Mouse (Mus musculus) ovary, postnatal 10 days (tissue): ENCODE results near the gene Tlr12.
"Not testable (repeated sequence)": the region's sequence is repeated elsewhere in the genome, so short reads cannot be mapped to it uniquely, and the experiment has no call there.

Experiments used
- DNase-seq: peaks from one replicate; pipeline ENCODE4 v3.0.0; 2022; ENCODE audit warnings: low spot score

Gene Tlr12

GRCm38 (mm10) chr4:128618246-128618911 lies at the start of gene Tlr12:
TSS of gene Tlr12 (minus strand) at chr4:128618619.
- DNase-seq, result no peak

- not testable (repeated sequence) for DNase-seq
Measured at GRCm38 (mm10) chr4:128667195-128667594, 48.8 kb upstream of the Tlr12 start.

- DNase-seq, result not testable (repeated sequence)
Measured at GRCm38 (mm10) chr4:128666362-128666761, 47.9 kb upstream of the Tlr12 start.

- DNase-seq, result no peak
Measured at GRCm38 (mm10) chr4:128664002-128664401, 45.6 kb upstream of the Tlr12 start.

DNA sequence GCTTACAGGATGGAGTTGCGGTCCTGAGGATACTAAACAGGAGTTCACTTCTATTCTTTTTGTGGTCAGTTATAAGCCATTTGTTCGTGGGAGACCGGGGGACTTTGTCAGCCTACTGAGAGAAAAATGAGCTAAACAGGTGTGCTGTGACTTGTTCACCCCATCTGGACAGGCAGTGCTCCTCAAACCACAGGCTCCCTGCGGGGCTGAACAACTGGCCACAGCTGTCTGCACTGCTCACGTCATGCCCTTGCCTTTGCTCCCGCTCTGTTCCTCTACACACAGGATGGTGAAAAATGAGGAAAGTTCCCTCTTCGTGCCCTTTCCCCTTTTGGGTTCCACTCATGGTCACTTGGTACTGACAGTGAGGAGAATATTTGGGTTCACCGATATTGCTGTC lies 42.6 kb upstream of the Tlr12 start:
- DNase-seq, result no peak

DNA sequence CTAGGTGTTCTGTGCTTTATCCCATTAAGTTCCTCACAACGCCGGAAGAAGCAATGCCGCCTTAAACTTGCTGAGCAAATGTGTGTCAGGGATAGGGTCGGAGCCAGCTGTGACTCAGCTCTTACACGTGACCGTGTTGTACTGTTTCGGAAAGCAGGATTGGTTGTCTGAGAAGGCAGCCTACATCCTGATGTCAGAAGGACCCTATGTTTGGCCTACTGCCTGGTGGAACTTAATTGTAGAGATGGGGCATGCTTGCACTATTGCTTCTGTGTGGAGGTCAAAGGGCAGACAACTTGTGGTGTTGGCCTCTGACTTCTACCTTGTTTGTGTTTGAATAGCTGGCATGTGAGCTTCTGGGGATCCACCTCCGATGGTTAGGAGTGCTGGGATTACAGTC lies 41.8 kb upstream of the Tlr12 start:
- DNase-seq, result no peak

GRCm38 (mm10) chr4:128655446-128655845 lies 37.0 kb upstream of the Tlr12 start:
- no peak for DNase-seq

GRCm38 (mm10) chr4:128654505-128655381 lies 36.3 kb upstream of the Tlr12 start, which contains the start of gene Phc2:
TSS of gene Phc2 (plus strand) at chr4:128654702.
- DNase-seq, result peak; percentile 73

GRCm38 (mm10) chr4:128652584-128653298 lies 34.3 kb upstream of the Tlr12 start:
- no peak for DNase-seq

GRCm38 (mm10) chr4:128651530-128651929 lies 33.1 kb upstream of the Tlr12 start:
- DNase-seq, result no peak

- no peak for DNase-seq
Measured at GRCm38 (mm10) chr4:128648567-128649255, 30.3 kb upstream of the Tlr12 start.

- no peak for DNase-seq
Measured at GRCm38 (mm10) chr4:128646762-128647161, 28.3 kb upstream of the Tlr12 start.

DNA sequence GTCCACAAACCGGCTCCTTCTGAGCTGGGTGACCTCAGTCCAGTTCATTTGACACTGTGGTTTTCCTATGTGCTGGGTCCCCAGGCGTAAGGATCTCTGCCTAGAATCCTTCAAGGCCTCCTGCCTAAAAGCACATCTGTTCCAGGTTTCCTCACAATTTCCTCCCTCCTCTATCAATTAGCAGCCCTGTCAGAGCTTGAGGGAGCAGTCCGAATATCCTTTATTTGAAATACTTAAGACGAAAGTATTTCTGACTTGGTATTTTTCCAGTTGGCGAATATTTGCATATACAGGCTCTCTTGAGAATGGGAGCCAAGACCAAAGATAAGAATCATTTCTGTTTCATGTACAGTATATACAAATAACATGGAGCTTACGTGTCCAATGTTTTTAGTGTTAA lies 27.5 kb upstream of the Tlr12 start:
- DNase-seq, result no peak

GRCm38 (mm10) chr4:128641766-128642717 lies 23.6 kb upstream of the Tlr12 start:
- DNase-seq, result no peak

- no peak for DNase-seq
Measured at GRCm38 (mm10) chr4:128638265-128638923, 20.0 kb upstream of the Tlr12 start.

GRCm38 (mm10) chr4:128637250-128637649 lies 18.8 kb upstream of the Tlr12 start:
- DNase-seq, result no peak

DNA sequence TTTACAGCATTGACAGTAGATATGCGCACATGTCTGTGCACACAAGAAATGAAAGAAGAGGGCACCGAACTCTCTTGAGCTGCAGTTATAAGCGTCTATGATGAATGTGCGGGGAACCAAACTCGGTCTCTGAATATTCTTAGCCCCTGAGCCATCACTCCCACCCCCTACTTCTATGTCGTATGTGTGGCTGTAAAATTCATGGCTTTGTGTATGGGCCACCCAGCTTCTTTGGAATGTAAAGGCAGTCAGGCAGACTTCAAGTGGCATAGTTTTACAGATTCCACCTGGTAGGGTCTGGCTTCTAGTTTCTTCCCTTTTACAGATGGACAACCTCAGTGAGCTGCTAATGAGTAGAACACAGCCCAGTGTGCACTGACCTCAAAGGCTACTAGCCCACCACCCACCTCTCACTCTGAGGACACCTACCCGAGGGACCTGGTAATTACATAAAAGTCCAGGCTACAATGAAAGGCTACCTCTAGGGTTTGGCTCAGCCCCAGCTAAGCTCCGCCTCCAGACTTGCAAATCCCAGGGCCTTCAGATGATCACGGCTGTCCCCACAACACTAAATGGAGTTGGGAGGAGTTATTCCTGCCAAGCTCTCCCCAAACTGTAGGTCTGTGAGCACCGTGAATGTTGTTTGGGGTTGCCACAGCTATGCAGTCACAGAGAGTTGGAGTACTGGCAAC lies 17.6 kb upstream of the Tlr12 start:
- no peak for DNase-seq

- no peak for DNase-seq
Measured at GRCm38 (mm10) chr4:128635451-128635850, 17.0 kb upstream of the Tlr12 start.

- no peak for DNase-seq
Measured at GRCm38 (mm10) chr4:128621109-128621508, 2.7 kb upstream of the Tlr12 start.

DNA sequence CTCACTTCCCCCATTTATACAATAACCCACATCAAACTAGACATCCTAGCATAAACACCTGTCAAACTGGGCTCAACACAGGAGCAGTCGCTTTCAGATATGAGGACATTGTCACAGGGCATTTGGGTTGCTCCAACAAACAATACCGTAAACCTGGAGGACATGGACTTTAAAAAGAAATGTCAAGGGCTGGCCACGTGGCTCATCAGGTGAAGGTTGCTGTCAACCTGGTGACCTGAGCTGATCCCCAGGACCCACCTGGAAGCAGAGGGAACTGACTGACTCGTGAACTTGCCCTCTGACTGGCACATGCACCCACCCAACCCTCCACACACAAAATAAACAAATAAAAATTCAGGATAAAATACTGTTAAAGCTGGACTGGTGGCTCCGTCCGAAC lies 2.2 kb upstream of the Tlr12 start:
- DNase-seq, result no peak
